Mouse (Mus musculus) urinary bladder, postnatal 14 days (tissue): ENCODE results near the gene Prdx6.
A peak's percentile ranks its signal among the peaks of the same experiment; 100 is the strongest.

ENCODE experiments used
- DNase-seq: peaks from one replicate; pipeline ENCODE4 v3.0.0; 2021; ENCODE audit warnings: low spot score

The Prdx6 gene

DNA sequence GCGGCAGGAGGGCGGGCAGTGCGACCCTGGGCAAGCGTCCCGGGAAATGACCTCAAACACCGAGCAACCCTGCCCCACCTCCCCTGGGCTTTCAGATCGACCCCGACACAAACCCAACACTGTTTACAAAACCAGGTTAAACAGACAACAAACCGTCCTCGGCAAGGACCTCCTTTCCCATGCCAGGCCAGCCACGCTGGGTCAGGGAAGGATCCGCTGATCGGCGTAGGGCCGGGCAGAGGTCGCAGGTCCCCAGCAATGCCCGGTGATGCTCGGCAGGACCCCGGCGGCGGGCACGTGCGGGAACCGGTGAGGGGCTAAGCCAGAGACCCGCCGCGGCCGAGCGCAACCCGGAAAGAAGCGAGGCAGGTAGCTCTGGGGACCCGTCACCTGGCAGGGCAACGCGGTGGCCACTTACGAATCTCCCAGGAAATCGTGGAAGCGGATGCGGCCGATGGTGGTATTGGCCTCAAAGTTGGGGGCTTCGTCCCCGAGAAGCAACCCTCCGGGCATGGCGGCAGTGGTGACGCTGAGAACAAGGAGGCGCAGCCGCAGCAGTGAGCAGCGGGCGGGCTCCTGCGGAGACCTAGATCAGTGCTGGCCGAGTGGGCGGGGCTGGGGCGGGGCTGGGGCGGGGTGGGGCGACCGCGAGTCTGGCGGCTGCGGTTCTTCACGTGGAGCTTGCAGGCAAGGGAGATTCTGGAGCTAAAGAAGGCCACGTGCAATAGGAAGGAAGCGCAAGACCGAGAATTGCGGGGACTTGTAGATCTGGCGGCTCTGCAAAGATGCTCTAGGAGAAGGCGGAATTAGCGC is at the start of gene Prdx6:
Gene Prdx6, minus strand, starts transcription at position 616 of the 813 bp plus-strand sequence.
- peak; percentile 82 for DNase-seq

DNA sequence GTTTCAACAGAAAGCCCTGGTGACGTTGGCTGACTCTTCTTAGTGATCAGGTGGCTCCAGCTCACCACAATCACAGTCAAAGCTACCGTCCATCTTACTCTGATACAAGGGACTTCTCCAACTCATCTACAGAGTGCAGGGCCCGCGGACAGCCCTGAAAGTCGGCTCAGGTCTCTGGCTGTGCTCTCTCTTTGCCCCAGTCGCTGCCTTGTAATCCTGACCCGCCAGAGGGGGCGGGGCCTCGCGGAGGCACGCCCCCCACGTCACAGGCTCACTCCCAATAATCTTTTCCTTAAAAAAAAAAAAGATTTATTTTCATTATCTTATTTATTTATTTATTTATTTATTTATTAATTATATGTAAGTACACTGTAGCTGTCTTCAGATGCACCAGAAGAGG is 37.2 kb upstream of the Prdx6 start:
- no peak for DNase-seq

DNA sequence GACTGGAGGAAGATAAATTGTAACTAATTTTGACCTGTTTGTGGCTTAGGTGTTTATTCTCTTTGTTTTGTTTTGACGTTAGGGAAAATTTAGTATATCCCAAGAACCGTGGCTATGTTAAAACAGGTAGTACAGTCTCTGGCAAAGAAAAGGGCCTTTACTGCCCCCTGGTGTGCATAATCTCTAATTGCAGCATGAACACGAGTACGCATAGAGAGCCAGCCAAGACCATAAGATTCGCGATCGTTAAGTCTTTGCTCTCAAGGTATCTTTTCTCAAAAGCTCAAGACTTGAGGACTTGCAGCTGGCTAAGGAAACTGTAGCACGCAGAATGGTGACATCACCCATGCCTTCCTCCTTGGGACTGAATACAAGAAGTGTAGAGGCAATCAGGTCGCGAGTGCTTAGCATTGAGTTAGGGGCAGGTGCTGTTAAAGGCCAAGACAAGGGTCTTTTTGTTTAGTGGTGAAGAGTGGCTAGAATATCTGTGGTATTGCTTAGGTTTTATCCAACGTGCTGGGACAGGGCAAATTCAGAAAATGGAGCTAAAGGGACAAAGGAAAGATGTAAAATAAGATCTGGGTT is 35.8 kb upstream of the Prdx6 start:
- DNase-seq = peak; percentile 67

DNA sequence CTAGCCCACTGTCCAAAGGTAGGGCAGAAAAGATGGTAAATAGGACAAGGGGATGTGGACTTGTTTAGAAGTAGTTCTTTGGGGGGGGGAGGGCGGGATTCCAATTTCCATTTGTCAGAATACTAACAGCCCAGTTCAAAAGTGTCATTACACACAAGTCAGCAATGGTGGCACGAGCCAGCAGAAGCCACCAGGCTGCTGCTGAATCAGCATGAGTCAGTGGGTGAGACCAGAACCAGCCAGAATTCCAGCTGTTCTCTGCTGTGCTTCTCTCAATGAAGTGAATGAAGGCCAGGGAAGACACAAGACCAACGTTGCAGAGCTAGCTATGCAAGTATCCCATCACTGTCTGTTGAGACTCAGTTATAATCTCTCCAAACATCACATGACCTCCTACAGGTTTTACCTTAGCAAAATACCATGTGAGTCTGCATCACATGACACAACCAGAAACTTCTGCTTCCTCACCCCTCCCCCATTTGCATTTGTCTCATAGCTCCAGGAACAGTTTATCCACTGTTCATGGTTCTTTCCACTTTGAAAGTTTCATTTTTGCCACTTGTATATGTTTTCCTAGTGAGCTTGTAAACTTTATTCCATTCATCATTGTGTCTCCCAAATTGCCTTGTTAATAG is 30.2 kb upstream of the Prdx6 start:
- DNase-seq = no peak

DNA sequence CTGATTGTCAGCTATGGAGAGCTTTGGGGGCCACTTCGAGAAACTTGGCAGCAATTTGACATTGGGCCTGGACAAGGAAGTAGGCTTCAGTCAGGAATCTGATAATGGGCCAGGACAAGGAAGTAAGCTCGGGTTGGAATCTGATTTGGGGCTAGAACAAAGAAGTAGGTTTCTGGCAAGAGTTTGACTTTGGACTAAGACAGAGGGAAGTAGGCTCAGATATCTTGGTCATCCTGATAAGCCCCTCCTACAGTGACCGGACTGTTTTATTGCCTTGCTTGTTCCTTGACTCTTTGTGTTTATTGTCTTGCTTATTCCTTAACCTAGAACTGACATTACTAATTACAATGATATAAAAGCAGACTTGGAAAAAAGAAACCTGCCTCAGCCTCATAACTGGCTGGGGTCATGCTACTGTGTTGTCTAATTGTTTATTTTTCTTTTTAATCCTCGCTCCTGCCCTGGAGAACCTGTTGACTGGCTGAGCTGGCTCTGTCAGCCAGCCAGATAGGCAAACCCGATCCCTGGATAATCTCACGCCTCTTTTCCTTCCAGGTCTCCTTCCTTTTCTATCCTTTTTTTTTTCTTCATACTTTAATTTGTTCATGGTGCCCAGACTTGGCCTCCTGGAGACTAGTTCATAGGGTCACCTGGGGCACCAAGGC is 28.4 kb upstream of the Prdx6 start:
- no peak for DNase-seq

DNA sequence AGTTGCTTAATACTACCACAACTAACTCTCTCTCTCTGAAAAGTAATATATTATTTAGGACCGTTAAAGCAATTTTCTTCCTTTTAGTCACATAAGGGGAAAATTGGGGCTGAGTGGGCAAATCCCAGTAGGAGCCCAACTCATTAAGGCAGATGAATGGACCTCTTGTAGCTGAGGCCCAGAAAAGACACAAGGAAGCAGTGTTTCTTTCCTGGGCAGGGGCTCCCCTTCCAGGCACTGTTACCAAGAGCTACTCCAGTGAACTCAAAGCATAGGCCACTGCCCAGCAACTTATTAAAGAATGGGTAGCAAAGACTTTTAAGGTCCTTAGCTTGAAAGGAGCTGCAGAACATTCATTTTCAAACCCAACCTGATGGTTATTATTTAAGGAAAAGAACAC is 22.5 kb upstream of the Prdx6 start:
- no peak for DNase-seq

DNA sequence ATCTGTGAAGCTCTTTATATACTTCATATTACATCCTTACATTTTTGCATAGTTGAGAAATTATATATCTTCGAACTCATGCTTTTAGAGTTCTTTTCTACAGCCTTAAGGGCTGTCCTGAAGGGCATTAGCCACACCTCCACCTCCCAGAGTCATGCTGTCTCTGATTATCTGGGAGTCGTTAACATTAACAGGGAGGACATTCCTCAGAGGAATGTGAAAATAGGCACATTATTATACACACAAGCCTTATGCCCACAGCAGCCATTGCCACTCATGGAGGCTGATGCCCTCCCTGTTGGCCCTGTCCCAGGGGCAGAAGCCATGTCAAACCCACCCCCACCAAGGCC is 20.4 kb upstream of the Prdx6 start:
- DNase-seq = no peak

DNA sequence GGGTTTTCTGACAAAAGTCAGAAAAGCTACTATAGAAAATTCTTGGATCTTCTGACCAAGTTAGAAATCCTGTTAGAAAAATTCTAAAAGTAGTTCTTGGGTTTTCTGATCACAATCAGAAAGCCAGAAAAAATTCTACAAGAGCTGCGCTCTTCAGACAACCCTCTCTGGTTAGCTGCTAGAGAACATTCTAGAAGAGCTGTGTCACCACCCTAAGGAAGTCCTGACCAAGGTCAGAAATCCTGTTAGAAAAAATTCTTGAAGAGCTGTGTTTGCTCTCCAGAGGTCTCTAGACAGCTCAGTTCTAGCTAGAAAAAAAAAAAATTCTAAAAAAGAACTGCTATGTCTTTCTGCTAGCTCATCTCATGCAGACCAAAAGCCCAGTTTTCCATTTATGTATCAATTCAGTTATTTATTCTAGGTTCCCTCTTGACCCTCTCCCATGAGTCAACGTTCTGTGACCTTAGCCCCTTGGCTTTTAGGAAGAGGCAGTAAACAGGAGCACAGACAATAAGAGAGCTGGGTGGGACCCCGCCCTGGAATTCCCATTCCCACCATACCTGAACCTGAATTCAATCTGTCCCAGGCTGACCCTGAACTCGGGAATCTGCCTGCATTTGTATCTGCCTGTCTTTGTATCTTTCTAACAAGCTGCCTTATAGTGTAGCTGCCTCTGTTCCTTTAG is 19.9 kb upstream of the Prdx6 start:
- DNase-seq = no peak

DNA sequence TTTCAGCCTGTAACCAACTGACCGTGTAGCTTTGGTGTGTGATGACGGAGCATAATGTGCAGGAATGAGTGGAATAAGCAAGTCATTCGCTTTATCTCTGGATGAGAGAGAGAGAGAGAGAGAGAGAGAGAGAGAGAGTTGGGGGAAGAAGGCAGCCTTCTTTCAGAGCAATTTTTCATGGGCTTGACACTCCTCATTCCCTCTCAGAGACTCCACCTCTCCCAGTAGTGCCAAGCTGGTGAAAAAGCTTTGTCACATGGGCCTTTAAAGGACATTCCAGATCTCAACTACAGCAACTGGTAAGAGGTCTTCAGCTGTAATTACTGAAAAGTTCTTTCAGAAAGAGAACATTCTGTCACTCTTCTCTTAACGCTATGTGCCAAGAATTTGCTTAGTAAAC is 18.3 kb upstream of the Prdx6 start:
- DNase-seq = no peak

DNA sequence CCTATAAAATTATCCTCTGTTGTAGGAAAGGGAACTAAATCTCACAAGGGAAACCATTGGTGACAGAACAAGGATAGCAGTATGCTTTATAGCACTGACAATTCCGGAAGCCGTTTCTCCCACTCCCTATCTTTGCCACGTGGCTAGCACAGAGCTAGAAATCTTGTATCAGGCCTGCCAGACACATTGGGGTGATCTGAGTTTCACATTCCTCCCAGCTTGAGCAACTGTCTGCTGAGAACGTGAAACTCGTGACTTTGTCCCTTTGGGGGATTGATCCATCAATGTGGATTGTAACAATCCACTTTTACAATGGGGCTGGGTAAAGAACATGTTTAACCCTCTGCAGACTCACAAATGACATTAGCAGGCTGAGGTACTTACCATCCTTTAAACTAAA is 17.9 kb upstream of the Prdx6 start:
- no peak for DNase-seq

DNA sequence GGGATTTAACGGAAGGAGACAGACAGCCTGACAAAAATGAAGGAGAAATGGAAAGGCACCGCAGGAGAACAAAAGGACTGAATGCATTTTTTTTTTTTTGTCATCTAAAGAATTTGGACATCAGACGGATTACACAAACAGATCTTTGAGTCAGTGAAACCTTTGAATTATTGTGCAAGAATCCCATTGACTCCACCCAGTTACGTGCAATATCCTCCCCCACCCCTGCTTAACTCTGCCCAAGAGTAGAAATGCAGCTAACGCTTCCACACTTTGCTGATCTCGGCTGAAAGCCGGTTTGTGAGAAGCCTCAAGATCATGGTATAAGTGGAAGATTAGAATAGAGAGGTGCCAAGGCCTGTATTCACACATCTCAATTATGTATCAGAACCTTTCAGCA is 17.1 kb upstream of the Prdx6 start:
- no peak for DNase-seq

DNA sequence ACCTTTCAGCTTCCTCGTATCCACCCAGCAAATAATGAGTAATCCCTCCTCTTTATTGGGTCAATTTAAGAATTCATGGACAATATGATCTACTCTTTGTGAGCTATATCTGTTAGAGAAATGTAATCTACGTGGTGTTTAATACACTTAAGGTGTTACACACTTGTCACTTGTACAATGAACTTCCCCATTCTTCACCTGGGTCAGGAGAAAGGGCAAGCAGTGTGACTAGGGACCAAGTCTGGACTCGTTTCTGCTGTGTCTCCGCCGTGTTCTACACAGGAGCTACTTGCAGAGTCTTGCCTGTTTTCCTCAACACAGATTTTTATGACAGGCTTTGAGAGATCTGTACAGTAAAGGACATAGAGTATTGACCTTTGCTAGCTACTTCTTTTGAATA is 13.9 kb upstream of the Prdx6 start:
- DNase-seq = peak; percentile 57

DNA sequence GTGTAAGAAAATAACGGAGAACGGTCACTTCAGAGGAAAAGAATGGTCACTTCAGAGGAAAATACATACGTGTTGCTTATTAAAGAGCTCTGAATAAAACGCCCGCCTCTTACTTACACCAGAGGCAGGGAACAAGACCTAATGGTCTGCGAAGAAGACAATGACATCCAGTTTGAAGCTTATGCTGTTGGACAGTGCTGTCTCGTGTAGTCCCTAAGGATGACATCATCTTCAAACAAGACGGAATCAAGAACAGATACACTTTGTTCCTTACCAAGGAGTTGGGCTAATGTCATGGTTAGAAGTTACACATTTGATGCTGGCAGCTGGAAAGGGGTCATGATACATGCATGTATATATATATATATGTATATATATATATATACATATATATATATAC is 12.6 kb upstream of the Prdx6 start:
- no peak for DNase-seq

DNA sequence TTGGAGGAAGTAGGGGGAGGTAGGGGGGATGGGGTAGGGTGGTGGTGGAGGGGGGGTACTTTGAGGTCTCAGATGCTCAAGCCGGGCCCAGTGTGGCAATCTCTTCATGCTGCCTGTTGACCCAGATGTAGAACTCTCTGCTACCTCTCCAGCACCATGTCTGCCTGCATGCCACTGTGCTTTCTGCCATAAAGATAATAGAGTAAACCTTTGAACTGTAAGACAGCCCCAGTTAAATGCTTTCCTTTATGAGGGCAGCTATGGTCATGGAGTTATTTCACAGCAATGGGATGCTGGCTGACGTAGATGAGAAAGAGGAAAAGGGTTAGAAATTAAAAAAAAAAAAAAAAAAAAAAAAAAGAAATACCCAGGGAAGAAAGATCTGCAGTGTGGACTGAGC is 11.5 kb upstream of the Prdx6 start:
- DNase-seq = no peak

DNA sequence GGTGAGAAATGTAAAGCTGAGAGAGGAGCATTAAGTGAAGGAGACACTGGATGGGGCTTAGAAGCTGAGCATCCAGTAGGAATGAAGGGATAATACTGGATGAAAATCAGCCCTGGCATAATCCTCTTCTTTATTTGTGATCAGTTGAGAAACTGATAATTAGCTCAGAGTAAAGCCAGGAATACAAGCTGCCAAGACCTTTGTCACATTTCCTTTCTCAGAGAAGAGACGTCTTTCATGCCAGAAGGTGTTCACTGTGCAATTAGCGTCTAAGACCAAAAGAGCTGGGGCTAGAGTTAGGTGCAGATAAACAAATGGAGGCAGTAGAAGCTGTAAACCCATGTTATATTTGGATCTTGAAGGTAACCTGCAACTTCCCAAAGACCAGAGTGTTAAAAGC is 9.7 kb upstream of the Prdx6 start:
- no peak for DNase-seq

DNA sequence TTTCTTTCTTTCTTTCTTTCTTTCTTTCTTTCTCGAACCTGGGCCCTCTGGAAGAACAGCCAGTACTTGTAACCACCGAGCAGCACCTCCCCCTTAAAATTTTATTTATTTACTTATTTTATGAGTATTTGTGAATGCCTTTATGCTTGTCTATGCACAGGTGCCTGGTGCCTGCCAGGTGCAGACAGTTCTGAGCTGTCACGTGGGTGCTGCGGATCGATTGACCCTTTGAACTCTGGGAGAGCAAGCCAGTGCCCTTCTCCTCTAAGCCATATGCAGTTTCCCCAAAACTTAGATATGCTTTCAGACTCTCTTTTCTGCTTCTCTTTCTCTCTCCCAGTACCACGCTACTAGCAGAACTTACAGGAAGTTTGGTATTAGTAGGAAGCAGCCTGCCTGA is 8.1 kb upstream of the Prdx6 start:
- DNase-seq = no peak

DNA sequence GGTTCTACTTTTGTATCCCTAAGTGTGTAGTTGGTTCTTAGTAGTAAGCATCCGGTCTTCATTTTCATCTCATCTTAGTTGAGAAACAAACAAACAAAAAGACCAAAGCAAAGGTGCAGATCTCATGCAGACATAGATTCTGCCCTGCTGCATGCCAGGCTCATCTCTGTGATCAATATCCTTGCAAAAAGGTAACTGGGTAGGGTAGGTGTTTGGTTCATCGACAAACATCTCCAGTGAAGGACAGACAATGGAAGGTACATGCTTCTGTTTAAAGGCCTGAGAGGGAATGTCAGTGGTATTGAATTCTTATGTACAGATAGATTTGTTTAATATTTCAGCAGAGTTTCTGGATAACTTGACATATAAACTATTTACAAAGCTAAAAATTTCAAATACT is 7.3 kb upstream of the Prdx6 start:
- DNase-seq = no peak

DNA sequence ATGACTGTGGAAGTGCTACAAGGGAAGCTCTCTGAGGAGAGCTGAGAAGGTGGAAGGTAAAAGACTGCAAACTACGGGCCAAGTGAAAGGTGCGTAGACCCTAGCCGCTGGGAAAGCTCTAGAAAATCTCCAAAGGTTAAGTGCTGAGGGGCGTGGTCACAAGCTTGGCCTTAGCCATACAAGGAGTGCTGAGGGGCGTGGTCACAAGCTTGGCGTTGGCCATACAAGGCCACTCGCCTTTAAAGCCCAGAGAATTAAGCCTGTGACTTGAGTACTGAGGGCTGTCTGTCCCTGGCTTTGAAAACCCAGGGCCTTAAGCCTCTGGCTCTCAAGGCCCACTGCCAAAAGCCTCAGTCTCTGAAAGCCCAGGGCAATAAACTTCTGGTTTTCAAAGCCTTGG is 5.9 kb upstream of the Prdx6 start:
- DNase-seq = no peak

DNA sequence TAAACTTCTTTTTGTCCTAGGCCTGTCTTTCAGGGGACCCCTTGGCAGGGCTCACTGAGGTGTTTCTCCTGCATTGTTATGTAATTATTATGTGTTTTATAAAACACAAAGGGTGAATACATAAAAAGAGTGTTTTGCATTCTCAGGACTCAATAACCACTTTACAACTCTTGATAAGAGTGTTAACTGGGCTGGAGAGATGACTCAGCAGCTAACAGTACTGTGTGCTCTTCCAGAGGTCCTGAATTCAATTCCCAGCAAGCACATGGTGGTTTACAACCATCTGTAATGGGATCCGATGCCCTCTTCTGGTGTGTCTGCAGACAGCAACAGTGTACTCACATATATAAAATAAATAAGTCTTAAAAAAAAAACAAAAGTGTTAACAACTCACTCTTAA is 3.3 kb upstream of the Prdx6 start:
- DNase-seq = no peak

DNA sequence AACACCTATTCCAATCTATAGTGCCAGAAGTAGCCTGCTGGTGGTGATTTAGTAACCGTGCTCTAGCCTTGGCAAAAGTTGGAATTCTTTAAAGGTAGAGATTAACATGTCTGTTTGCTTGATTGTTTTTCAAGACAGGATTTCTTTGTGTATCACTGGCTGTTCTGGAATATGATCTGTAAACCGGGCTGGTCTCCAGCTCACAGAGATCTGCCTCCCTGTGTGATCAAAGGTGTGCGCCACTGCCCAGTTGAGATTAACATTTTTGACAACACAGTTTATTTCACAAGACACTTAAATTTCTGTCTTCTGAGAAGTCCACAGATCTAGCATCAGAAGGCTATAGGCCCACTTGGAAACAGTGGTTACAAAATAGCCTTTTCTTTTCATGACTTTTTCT is 1.9 kb upstream of the Prdx6 start:
- no peak for DNase-seq

DNA sequence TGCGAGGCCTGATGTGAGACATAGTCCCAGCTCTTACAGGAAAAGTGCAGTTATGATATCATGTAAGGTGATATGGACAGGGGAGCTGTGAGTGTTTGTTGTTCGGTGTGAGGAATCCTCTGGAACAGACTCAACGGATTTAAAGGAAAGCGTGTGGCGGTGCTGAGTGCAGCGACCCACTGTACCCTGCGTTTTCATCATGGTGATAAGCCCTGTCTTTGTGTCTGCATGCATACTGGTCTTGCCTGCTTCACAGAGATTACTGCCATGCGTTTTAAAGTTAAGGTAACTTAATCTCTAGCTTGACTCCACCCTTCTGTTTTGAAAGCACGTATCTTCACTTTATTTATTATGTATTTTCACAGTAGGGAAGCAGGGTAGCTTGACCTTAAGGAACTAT is 1.3 kb upstream of the Prdx6 start:
- no peak for DNase-seq

DNA sequence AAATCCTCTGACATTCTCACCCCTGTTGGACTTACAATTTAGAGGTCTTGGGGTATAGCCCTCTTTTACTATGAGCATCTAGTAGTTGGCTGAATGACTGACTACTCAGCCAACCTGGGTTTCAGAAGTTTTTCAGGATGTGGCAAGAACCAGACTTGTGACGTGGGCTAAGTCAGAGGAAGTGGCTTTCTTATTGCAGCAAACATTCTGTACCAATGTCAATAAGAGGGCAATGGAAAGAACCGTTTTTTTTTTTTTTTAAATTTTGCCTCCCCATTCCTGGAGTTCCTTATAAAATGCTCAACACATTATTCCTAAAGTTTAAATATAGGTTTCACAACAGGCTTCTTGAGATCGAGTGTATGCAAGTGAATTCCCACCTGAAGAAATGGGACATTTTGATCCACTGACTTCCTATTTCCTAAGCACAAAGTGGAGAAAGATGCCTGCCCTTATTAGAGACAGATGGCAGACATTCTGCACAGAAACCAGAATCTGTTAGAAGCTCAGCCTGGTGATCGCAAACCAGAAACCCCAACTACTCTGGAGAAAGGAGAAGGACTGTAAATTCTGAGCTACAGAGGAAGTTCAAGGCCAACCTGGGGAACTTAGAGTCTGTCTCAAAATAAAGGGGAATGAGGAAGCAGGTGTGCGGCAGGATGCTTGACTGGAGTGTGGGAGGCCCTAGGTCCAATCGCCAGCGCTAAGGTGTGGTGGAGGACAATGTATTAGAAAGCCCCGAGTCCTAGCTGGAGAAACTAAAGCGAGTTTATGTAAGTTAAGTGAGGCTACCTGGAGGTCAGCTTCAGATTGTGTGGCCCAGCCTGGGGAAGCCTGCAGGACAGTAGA is 622 bp upstream of the Prdx6 start:
- no peak for DNase-seq
